Mouse (Mus musculus) liver, embryonic 14.5 days (tissue): ENCODE measurements at regions not wholly inside any gene's neighbourhood (a gene's known extent, or its start where the extent isn't known, plus 50 kb on each side); places are given as distances from the start of the nearest gene placed in this dataset.

Experiments used
- ATAC-seq: fragments of 200-750 bp; cut with Nextera tagmentation; 2 replicates; pipeline ENCODE4 v1.8.0; 2017; ENCODE audit warnings: moderate number of reproducible peaks, mild to moderate bottlenecking, moderate library complexity; ENCODE audit not compliant: insufficient read depth
- DNase-seq, 3 experiments: peaks; one replicate each; pipeline ENCODE4 v3.0.0-alpha.2; 2012 to 2013; ENCODE audit warnings: low read depth in 3 of 3, low spot score in 3 of 3
- H3K27ac ChIP-seq: fragments of 300-500 bp; sonication (generic); 2 replicates; pipeline ENCODE4 v1.5.1; 2014; ENCODE audit warnings: moderate library complexity, mild to moderate bottlenecking, control low read depth, inconsistent platforms
- H3K27me3 ChIP-seq: fragments of 300-500 bp; sonication (generic); 2 replicates; pipeline ENCODE4 v1.6.1; 2014; ENCODE audit warnings: mild to moderate bottlenecking, low read length, moderate library complexity; ENCODE audit not compliant: control insufficient read depth, insufficient read depth
- H3K36me3 ChIP-seq: fragments of 300-500 bp; sonication (generic); replicated peaks from 2 replicates; pipeline ENCODE4 v1.6.1; 2014; ENCODE audit warnings: low read depth; ENCODE audit not compliant: control insufficient read depth, insufficient read depth
- H3K4me1 ChIP-seq, 2 experiments: fragments of 200-500 bp in 1 of 2; fragments of 300-500 bp in 1 of 2; sonication (generic) in 1 of 2; replicated peaks; 2 replicates each; pipeline ENCODE4 v1.6.1; 2012 to 2014; ENCODE audit warnings: antibody characterized with exemption in 1 of 2, inconsistent platforms in 1 of 2, low read length in 1 of 2; ENCODE audit not compliant: control insufficient read depth in 2 of 2, insufficient read depth in 2 of 2
- H3K4me2 ChIP-seq: fragments of 300-500 bp; sonication (generic); 2 replicates; pipeline ENCODE4 v1.6.1; 2014; ENCODE audit warnings: low read depth, mild to moderate bottlenecking, control low read depth, moderate library complexity
- H3K4me3 ChIP-seq, 2 experiments: fragments of 200-500 bp in 1 of 2; fragments of 300-500 bp in 1 of 2; sonication (generic) in 1 of 2; 2 replicates each; pipeline ENCODE4 v1.5.1; 2012 to 2014; ENCODE audit warnings: low read depth in 2 of 2, low read length in 2 of 2, mild to moderate bottlenecking in 2 of 2, control low read depth in 1 of 2, inconsistent platforms in 1 of 2, moderate library complexity in 1 of 2; ENCODE audit not compliant: insufficient read depth in 1 of 2
- H3K9ac ChIP-seq: fragments of 300-500 bp; sonication (generic); replicated peaks from 2 replicates; pipeline ENCODE4 v1.6.1; 2014; ENCODE audit warnings: mild to moderate bottlenecking, control low read depth, moderate library complexity
- H3K9me3 ChIP-seq: fragments of 300-500 bp; sonication (generic); 2 replicates; pipeline ENCODE4 v1.6.1; 2016; ENCODE audit warnings: low read length, mixed read lengths; ENCODE audit not compliant: control insufficient read depth
- CTCF ChIP-seq: IDR thresholded peaks from 2 replicates; pipeline ENCODE4 v1.5.1; 2016; ENCODE audit warnings: antibody characterized with exemption, low read depth, control low read depth
- EP300 ChIP-seq: IDR thresholded peaks from 2 replicates; pipeline ENCODE4 v1.6.1; 2016; ENCODE audit warnings: antibody characterized with exemption, low read depth
- WGBS: fragments of 180-500 bp; shearing (Covaris S2); extraction: QIAGEN DNeasy Blood & Tissue Kit; methylation state at CpG from one replicate; pipeline ENCODE4 v1.1.7; 2014; ENCODE audit not compliant: insufficient replicate concordance; 5-methylcytosine and 5-hydroxymethylcytosine counted together

DNA sequence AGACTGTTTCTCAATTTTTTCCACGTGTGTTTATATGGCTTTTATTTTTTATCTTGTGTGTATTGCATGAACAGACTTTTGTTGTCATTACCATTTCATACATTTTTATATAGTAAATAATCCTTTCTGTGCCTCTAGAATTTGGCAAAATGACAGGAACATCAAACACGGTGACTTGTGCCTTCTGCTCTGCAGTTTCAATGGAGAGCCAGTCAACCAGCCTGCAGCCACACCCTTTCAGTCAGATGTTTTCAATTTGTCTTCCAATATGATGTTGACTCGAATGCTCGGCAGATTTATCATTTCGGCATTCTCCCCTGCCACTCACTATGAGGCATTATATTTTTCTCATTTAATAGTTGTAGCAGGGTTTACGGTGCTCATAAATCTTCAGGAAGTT, 74.7 kb upstream of the Dusp10 start:
- no peak for DNase-seq
- Histone ChIP-seq H3K4me1 (no peaks in the 10 kb centered on the region; a peak in 1 of 4 replicates), H3K4me3 (no peak overlapping the region), H3K9me3 (no peaks in the 10 kb centered on the region), H3K9ac (no peak overlapping the region), H3K27ac (no peak overlapping the region), H3K36me3 (no peaks in the 10 kb centered on the region), H3K27me3 (no peaks in the 10 kb centered on the region), H3K4me2 (no peak overlapping the region)
- no peak for ATAC-seq
- no peak for TF ChIP-seq EP300
- no peak for TF ChIP-seq CTCF
- 69% methylated on average over 6 of the region's 6 CpGs for WGBS

DNA sequence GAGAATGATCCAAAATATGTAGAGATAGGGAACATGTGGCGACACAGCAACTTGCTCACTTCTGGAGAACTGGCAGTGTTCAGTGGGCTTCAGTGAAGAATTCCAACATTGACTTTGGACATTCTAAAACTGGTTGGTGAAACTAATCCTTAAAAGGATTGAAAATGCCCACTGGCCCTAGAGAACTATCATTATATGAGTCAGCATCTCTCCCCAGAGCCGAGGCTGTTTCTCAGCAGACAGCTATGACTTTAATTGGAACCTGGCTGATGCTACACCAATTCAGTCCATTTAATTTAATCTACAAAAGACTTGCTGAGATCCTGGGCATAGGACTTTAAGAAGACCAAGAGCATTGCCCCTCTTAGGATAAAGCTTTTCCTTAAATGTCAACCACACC, 72.4 kb upstream of the Dusp10 start:
- ATAC-seq, result no peak
- Histone ChIP-seq H3K4me3 (no peak overlapping the region), H3K9me3 (no peaks in the 10 kb centered on the region), H3K9ac (no peak overlapping the region), H3K27me3 (no peaks in the 10 kb centered on the region), H3K27ac (no peak overlapping the region), H3K36me3 (no peaks in the 10 kb centered on the region), H3K4me1 (no peaks in the 10 kb centered on the region), H3K4me2 (no peak overlapping the region)
- TF ChIP-seq EP300 (no peak), CTCF (no peak)
- DNase-seq, result no peak
- WGBS, result 64% methylated on average over 2 of the region's 2 CpGs

DNA sequence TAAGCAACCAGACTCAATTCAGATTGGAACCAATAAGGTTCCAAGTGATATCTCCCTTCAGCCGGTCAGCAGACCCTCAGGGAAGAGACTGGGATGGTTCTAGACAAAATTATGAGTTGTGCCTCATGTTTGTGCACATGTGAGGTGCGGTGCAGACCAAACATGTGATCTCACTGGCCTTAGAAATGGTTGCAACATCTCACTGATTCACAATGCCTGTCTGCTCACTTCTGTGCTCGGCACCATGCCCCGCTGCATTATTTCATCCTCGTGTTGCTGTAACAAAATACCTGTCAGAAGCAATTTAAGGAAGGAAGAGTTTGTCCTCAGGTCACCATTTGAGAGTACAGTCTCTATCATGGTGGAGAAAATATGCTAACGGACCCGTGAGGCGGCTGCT, 66.9 kb upstream of the Dusp10 start:
- Histone ChIP-seq H3K4me1 (no peaks in the 10 kb centered on the region), H3K9ac (no peak overlapping the region), H3K9me3 (no peaks in the 10 kb centered on the region), H3K36me3 (no peaks in the 10 kb centered on the region), H3K27ac (no peak overlapping the region), H3K4me2 (no peak overlapping the region), H3K4me3 (no peak overlapping the region), H3K27me3 (no peaks in the 10 kb centered on the region)
- TF ChIP-seq CTCF (no peak), EP300 (no peak)
- no peak for DNase-seq
- whole genome bisulfite sequencing, result 63% methylated on average over 8 of the region's 8 CpGs
- no peak for ATAC-seq

- no peak for DNase-seq
- ATAC-seq, result no peak
- Histone ChIP-seq H3K36me3 (no peaks in the 10 kb centered on the region), H3K9ac (no peak overlapping the region), H3K4me2 (no peak overlapping the region), H3K27ac (no peak overlapping the region), H3K9me3 (no peaks in the 10 kb centered on the region), H3K4me1 (no peaks in the 10 kb centered on the region), H3K4me3 (no peak overlapping the region), H3K27me3 (no peaks in the 10 kb centered on the region)
- WGBS, result 38% methylated on average over 5 of the region's 5 CpGs
- TF ChIP-seq EP300 (no peak), CTCF (no peak)
Observed at GRCm38 (mm10) chr1:183947066-183947465, 66.0 kb upstream of the Dusp10 start.

DNA sequence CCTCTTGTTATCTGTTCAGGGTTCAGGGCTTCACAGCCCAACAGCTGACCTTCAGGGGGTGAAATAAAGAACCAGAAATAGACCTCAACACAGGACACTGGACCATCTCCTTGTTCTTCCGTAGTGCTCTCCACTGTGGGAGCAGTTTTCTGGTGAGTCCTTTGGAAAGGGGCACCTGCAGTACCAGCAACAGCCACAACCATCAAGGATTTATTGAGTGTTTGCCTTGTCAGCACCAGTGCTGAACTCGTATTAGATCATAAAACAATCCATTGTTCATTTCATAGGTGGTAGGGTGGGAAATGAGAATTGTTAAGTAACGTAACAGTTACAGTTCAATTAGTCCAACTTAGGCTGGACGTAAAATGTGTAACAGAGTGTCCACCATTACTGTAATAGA, 63.9 kb upstream of the Dusp10 start:
- WGBS, result 59% methylated on average over 4 of the region's 4 CpGs
- TF ChIP-seq EP300, result no peak
- no peak for TF ChIP-seq CTCF
- Histone ChIP-seq H3K9ac (no peak overlapping the region), H3K27me3 (no peaks in the 10 kb centered on the region), H3K27ac (no peak overlapping the region), H3K9me3 (no peaks in the 10 kb centered on the region), H3K4me3 (no peak overlapping the region), H3K36me3 (no peaks in the 10 kb centered on the region), H3K4me2 (no peak overlapping the region), H3K4me1 (no peaks in the 10 kb centered on the region)
- no peak for ATAC-seq
- no peak for DNase-seq
